Mouse (Mus musculus): ENCODE measurements around the gene 2310009B15Rik.

DNA sequence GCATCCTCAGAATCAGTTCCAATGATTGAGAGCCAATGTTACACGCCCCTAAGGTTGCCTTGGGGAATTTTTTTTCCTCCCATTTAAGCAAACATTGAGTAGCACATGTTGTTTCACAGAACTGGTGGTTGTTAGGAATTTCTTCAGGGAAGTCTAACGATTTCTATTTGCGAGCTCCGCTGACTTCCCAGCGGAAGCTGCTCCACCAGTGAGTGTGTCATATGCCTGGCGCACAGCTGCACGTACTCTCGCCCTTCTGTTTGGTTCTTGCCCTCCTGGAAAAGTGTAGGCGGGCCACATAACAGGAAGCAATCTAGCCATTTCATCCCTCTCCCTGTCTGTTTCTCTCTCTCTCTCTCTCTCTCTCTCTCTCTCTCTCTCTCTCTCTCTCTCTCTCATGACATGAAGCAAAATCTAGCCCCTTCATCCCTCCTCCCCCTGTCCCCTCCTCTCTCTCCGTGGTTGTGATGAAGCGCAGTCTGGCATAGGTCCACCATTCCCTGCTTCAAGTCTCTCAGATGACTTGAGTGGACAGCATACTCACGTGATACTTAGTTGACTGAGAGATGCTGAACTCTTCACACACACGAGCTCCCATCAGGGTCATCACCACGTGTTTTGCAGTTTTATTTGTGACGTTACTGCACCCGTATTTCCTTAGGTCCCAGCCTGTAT is 19.9 kb upstream of the 2310009B15Rik start:
- TF ChIP-seq CTCF (IDR thresholded peaks at IDR 0.05; ENCODE audit: low read depth) (no peak), EP300 (IDR thresholded peaks at IDR 0.05; ENCODE audit: low read depth) (no peak)

Measured in liver, embryonic 14.5 days (tissue).